Mouse (Mus musculus): ENCODE measurements around the gene Thap7.

Gene Thap7

GRCm38 (mm10) chr16:17488478-17489468 is 42.2 kb downstream of the Thap7 start:
- peak; percentile 58 to 66 for DNase-seq

DNA sequence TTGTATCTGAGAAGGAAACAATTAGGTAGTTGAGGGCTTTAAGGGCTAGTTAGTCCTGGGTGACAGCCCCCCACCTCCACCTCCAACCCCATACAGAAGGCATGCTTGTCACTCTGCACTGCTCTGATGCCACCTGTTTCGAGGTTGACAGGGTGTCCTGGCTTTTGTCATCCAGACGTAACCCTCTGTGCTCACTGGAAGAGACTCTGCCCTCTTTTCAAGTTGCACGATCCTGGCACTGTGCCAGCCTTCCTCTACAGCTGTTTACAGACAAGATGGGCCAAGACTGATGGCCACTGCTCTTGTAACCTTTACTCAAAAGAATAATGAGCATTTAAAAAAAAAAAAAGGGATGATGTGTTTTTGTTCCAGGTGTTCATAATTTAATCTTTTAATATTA is 44.4 kb downstream of the Thap7 start:
- DNase-seq: peak; percentile 52 to 54

DNA sequence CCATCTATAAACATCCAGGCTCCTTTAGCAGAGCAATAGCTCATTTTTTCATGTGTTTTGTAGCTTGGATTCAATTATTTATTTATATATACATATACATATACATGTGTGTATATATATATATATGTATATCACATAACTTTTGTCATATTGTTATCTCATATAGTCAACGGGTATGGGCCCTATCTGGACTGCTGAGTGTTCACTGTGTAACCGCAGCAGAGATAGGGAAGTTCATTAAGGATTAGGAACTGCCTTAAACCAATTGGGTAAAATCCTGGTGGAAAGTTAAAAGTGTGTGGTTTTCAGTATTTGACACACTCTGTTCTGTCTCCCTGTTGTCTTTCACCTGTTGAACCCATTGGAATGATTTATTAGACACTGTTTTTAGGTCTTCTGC is 49.5 kb downstream of the Thap7 start:
- DNase-seq: no peak

DNA sequence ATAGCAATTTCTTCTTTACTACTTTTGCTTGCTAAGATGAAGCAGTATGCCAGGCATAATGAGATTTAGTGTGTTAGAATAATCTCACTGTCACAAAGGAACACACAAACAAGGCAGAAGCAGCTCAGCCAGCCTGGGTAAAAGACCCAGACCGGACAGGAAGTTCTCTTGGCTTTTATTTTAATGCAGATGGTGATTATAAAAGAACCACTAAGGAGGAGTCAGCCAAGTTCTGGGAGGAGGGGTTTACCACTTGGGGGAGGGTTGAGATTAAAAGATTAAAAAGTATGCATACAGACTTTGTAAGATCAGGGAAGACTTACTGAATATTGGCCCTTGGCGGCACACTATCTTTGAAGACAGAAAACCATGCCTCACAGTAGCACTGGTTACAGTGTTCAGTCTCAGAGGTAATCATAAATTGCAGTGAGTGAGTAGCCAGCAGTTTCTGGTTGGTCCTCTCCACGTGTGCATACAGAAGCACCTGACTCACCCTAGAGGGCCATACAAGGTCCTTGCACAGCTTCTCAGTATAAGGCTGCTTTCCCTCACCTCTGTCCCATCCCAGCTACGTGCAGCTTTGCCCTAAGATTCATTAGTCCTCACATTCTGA is 52.5 kb downstream of the Thap7 start:
- no peak for DNase-seq
